Mouse (Mus musculus) limb, embryonic 14.5 days (tissue): ENCODE data around the gene Pus3. TPM values are rescaled to one million over a fixed set of nuclear protein-coding genes. Genes with fewer than 3 reads are reported as not detected.
"Not testable (repeated sequence)": the region's sequence is repeated elsewhere in the genome, so short reads cannot be mapped to it uniquely, and the experiment has no call there.

Source experiments
- ATAC-seq: fragments of 200-750 bp; cut with Nextera tagmentation; 2 replicates; pipeline ENCODE4 v1.8.0; 2017; ENCODE audit warnings: low read depth, moderate number of reproducible peaks, moderate TSS enrichment; ENCODE audit not compliant: low FRiP score
- DNase-seq: peaks from one replicate; pipeline ENCODE4 v3.0.0-alpha.2; 2015; ENCODE audit warnings: low spot score
- H3K27ac ChIP-seq: fragments of 300-500 bp; sonication (generic); replicated peaks from 2 replicates; pipeline ENCODE4 v1.5.1; 2014; ENCODE audit warnings: low read depth, mild to moderate bottlenecking, low read length, moderate library complexity, mixed read lengths
- H3K27me3 ChIP-seq: fragments of 300-500 bp; sonication (generic); 2 replicates; pipeline ENCODE4 v1.6.1; 2014; ENCODE audit warnings: low read length, mixed read lengths; ENCODE audit not compliant: control insufficient read depth, insufficient read depth
- H3K36me3 ChIP-seq: fragments of 300-500 bp; sonication (generic); 2 replicates; pipeline ENCODE4 v1.6.1; 2014; ENCODE audit warnings: mild to moderate bottlenecking, low read length, moderate library complexity, mixed read lengths; ENCODE audit not compliant: control insufficient read depth, insufficient read depth
- H3K4me1 ChIP-seq: fragments of 300-500 bp; sonication (generic); 2 replicates; pipeline ENCODE4 v1.6.1; 2014; ENCODE audit warnings: antibody characterized with exemption, low read length, mixed read lengths; ENCODE audit not compliant: control insufficient read depth, insufficient read depth
- H3K4me2 ChIP-seq: fragments of 300-500 bp; sonication (generic); replicated peaks from 2 replicates; pipeline ENCODE4 v1.6.1; 2014; ENCODE audit warnings: low read depth, mild to moderate bottlenecking, low read length, moderate library complexity; ENCODE audit not compliant: severe bottlenecking
- H3K4me3 ChIP-seq: fragments of 300-500 bp; sonication (generic); replicated peaks from 2 replicates; pipeline ENCODE4 v1.5.1; 2014; ENCODE audit warnings: low read length
- H3K9ac ChIP-seq: fragments of 300-500 bp; sonication (generic); 2 replicates; pipeline ENCODE4 v1.6.1; 2014; ENCODE audit warnings: mild to moderate bottlenecking, low read depth, low read length, moderate library complexity; ENCODE audit not compliant: severe bottlenecking
- H3K9me3 ChIP-seq: fragments of 300-500 bp; sonication (generic); 2 replicates; pipeline ENCODE4 v1.6.1; 2016; ENCODE audit warnings: low read length; ENCODE audit not compliant: control insufficient read depth
- POLR2A ChIP-seq: fragments of 200-500 bp; IDR thresholded peaks from 2 replicates; pipeline ENCODE4 v1.8.0; 2012; ENCODE audit warnings: inconsistent platforms, mild to moderate bottlenecking, moderate library complexity, borderline replicate concordance; ENCODE audit not compliant: insufficient read depth, insufficient read length; ENCODE audit errors: extremely low read depth
- WGBS: fragments of 180-500 bp; shearing (Covaris S2); extraction: QIAGEN DNeasy Blood & Tissue Kit; methylation state at CpG from one replicate; pipeline ENCODE4 v1.1.7; 2014; 5-methylcytosine and 5-hydroxymethylcytosine counted together
- polyA plus RNA-seq, 2 experiments: library from polyadenylated mRNA; depleted of rRNA in 1 of 2; stranded (reverse) in 1 of 2; unstranded in 1 of 2; fragments of >200 nt; fragmentation: Nextera tagmentation in 1 of 2; extraction: Ambion mirVana in 1 of 2; gene quantifications; 2 replicates each; pipeline versions ENCODE4 v1.2.1 to v1.2.3; 2012 to 2014

The Pus3 gene
- polyA plus RNA-seq, 2 experiments: 18.2 to 20.8 TPM

DNA sequence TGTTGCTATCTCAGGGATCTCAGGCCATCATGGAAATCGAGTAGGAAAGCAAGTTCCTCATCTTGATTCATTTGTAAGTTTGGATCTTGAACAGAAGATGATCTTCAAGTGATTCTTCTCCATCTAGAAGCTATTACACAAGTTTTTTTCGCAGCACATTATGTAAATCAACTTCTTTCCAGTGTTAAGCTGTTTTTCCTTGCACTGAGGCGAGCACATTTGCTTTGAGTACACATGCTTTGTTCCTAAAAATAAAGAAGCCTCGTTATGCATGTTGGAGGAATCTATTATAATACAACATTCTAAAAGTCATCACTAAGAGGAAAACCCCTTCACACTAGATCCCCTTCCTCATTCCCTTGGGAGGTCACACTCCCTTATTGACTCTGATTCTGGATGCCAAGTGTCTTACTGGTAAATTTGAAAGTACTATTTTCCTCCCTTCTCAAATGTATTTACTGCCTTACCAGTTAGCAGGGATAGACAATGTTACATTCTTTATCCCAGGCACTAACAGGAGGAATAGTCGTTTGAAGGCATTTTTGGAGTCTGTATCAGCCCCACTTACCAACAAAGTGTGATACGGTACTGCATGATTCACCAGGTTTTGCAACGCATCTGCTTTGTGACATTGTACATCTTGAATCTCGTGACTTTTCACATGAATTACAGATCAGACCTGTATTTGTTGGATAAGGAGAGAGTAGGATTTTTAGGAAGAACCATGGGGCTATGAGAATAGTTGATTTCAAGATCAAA lies 49.4 kb downstream of the Pus3 start:
- DNase-seq (no peak), ATAC-seq (no peak)
- Histone ChIP-seq H3K9ac (no peak overlapping the region), H3K27me3 (no peaks in the 10 kb centered on the region), H3K9me3 (no peaks in the 10 kb centered on the region), H3K27ac (no peak overlapping the region), H3K4me2 (no peak overlapping the region), H3K4me1 (no peaks in the 10 kb centered on the region), H3K36me3 (no peaks in the 10 kb centered on the region), H3K4me3 (no peak overlapping the region)
- 64% methylated on average over 8 of the region's 8 CpGs for WGBS
- no peak for TF ChIP-seq POLR2A

DNA sequence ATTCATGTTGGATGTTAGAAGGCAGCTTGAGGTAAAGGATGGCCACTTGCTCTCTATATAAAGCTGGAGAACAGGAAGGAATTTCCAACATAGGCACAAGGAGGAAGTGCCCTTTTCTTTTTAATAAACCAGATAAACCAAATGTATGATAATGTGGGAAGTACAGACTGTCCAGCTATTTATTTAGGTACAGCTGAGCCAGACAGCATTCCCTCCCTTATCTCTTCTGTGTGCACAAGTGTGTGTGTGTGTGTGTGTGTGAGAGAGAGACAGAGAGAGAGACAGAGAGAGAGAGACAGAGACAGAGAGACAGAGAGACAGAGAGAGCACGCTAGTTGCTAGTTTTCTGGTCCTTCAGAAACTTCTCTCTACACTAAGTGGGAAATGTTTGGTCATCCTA lies 53.4 kb downstream of the Pus3 start, which contains the start of gene Pate4:
Pate4 (minus strand) TSS at position 101 of the 400 bp plus-strand sequence.
- 75% methylated on average over 1 of the region's 1 CpGs for WGBS
- no peaks in the 10 kb centered on the region for H3K36me3 ChIP-seq
- H3K27me3 ChIP-seq: no peaks in the 10 kb centered on the region
- no peak within 1 kb of the TSS for H3K9ac ChIP-seq
- no peak for ATAC-seq
- no peak within 1 kb of the TSS for H3K4me3 ChIP-seq
- no peak for DNase-seq
- H3K9me3 ChIP-seq: no peaks in the 10 kb centered on the region
- H3K4me1 ChIP-seq: no peaks in the 10 kb centered on the region
- TF ChIP-seq POLR2A: no peak
- H3K27ac ChIP-seq: no peak within 1 kb of the TSS
- no peak within 1 kb of the TSS for H3K4me2 ChIP-seq

- no peak for TF ChIP-seq POLR2A
- Histone ChIP-seq H3K4me1 (no peaks in the 10 kb centered on the region), H3K36me3 (no peaks in the 10 kb centered on the region), H3K27ac (no peak overlapping the region), H3K9ac (no peak overlapping the region), H3K27me3 (no peaks in the 10 kb centered on the region), H3K9me3 (no peaks in the 10 kb centered on the region), H3K4me3 (no peak overlapping the region), H3K4me2 (no peak overlapping the region)
- no peak for DNase-seq
- 36% methylated on average over 2 of the region's 2 CpGs for WGBS
- ATAC-seq: no peak
These were observed 55.6 kb downstream of the Pus3 start for GRCm38 (mm10) chr9:35614005-35614404.

- 68% methylated on average over 2 of the region's 2 CpGs for WGBS
- H3K36me3 ChIP-seq, H3K27ac ChIP-seq, H3K9me3 ChIP-seq, H3K4me3 ChIP-seq, H3K4me2 ChIP-seq, DNase-seq, H3K4me1 ChIP-seq, H3K9ac ChIP-seq, ATAC-seq, H3K27me3 ChIP-seq: not testable (repeated sequence)
These were observed 58.4 kb downstream of the Pus3 start for GRCm38 (mm10) chr9:35616784-35617183.

Other genes starting within 250 kb of the Pus3 start
- 83.7 and 98.3 TPM in 2 replicates for gene Cdon, start 137.5 kb upstream of the Pus3 start, polyA plus RNA-seq (2012; rRNA removed)
- 39.6 and 40.9 TPM in 2 replicates for gene Cdon, start 137.5 kb upstream of the Pus3 start, polyA plus RNA-seq (2014; fragmentation: Nextera tagmentation; extraction: Ambion mirVana)
- not detected in 2 replicates for gene Gm1113, start 40.3 kb upstream of the Pus3 start, polyA plus RNA-seq (2012; rRNA removed)
- not detected in 2 replicates for gene Gm1113, start 40.3 kb upstream of the Pus3 start, polyA plus RNA-seq (2014; fragmentation: Nextera tagmentation; extraction: Ambion mirVana)
- 1.9 and 2.3 TPM in 2 replicates for gene Ddx25, start 67 bp upstream of the Pus3 start, polyA plus RNA-seq (2012; rRNA removed)
- 3.0 TPM in 2 replicates for gene Ddx25, start 67 bp upstream of the Pus3 start, polyA plus RNA-seq (2014; fragmentation: Nextera tagmentation; extraction: Ambion mirVana)
- gene Pate2, start 11.7 kb downstream of the Pus3 start, polyA plus RNA-seq (2012; rRNA removed): 0.53 and 0.97 TPM in 2 replicates
- gene Pate2, start 11.7 kb downstream of the Pus3 start, polyA plus RNA-seq (2014; fragmentation: Nextera tagmentation; extraction: Ambion mirVana): 0.37 and 0.55 TPM in 2 replicates
- gene Hyls1, start 11.8 kb downstream of the Pus3 start, polyA plus RNA-seq (2012; rRNA removed): 8.1 and 10.8 TPM in 2 replicates
- 15.4 and 15.8 TPM in 2 replicates for gene Hyls1, start 11.8 kb downstream of the Pus3 start, polyA plus RNA-seq (2014; fragmentation: Nextera tagmentation; extraction: Ambion mirVana)
- gene Pate4, start 53.3 kb downstream of the Pus3 start, polyA plus RNA-seq (2012; rRNA removed): not detected in 2 replicates
- not detected in 2 replicates for gene Pate4, start 53.3 kb downstream of the Pus3 start, polyA plus RNA-seq (2014; fragmentation: Nextera tagmentation; extraction: Ambion mirVana)
- gene Pate3, start 89.6 kb downstream of the Pus3 start, polyA plus RNA-seq (2012; rRNA removed): not detected in 2 replicates
- not detected in 2 replicates for gene Pate3, start 89.6 kb downstream of the Pus3 start, polyA plus RNA-seq (2014; fragmentation: Nextera tagmentation; extraction: Ambion mirVana)
- gene Pate1, start 128.8 kb downstream of the Pus3 start, polyA plus RNA-seq (2012; rRNA removed): not detected in 2 replicates
- not detected in 2 replicates for gene Pate1, start 128.8 kb downstream of the Pus3 start, polyA plus RNA-seq (2014; fragmentation: Nextera tagmentation; extraction: Ambion mirVana)
- gene Gm17677, start 182.5 kb downstream of the Pus3 start, polyA plus RNA-seq (2012; rRNA removed): not detected in 2 replicates
- gene Gm17677, start 182.5 kb downstream of the Pus3 start, polyA plus RNA-seq (2014; fragmentation: Nextera tagmentation; extraction: Ambion mirVana): not detected in 2 replicates
- gene Gm17727, start 219.5 kb downstream of the Pus3 start, polyA plus RNA-seq (2012; rRNA removed): not detected in 2 replicates
- not detected in 2 replicates for gene Gm17727, start 219.5 kb downstream of the Pus3 start, polyA plus RNA-seq (2014; fragmentation: Nextera tagmentation; extraction: Ambion mirVana)
- gene Gm27235, start 231.5 kb downstream of the Pus3 start, polyA plus RNA-seq (2012; rRNA removed): not detected in 2 replicates
- gene Gm27235, start 231.5 kb downstream of the Pus3 start, polyA plus RNA-seq (2014; fragmentation: Nextera tagmentation; extraction: Ambion mirVana): not detected in 2 replicates
- gene D730048I06Rik, start 231.5 kb downstream of the Pus3 start, polyA plus RNA-seq (2012; rRNA removed): not detected in 2 replicates
- gene D730048I06Rik, start 231.5 kb downstream of the Pus3 start, polyA plus RNA-seq (2014; fragmentation: Nextera tagmentation; extraction: Ambion mirVana): not detected in 2 replicates